ENCODE assay signal across 7 mouse cellular contexts in genomic region chrX:137118097-137118746, GRCm38 (mm10). TPM values are rescaled to one million over a fixed set of nuclear protein-coding genes. Genes with fewer than 3 reads are reported as not detected.
A peak's percentile ranks its signal among the peaks of the same experiment; 100 is the strongest.
DNase-seq lines count a peak whose midpoint lies in the region; ATAC-seq lines count a peak whose summit lies in the region.

No protein-coding gene starts in this region.

- no peaks in the 10 kb centered on the region for H3K9me3 ChIP-seq in limb, embryonic 15.5 days

- intact Hi-C loops in heart, postnatal 14 days (cut with DNase I) = no loop called here

- no peaks in the 10 kb centered on the region for H3K36me3 ChIP-seq in limb, embryonic 15.5 days

- peak; percentile 19 to 28 for DNase-seq in spleen, adult 18-20 months
- DNase-seq in spleen, adult 12 weeks (ENCODE audit: low spot score) = no peak
- peak; percentile 12 to 42 for DNase-seq in heart, postnatal 14 days
- DNase-seq in neural tube, embryonic 10.5 days (ENCODE audit: extremely low spot score, low spot score) = peak; percentile 73
- DNase-seq in yolk sac, embryonic 10.5 days (ENCODE audit: low spot score) = peak; percentile 75

- peak overlapping the region; percentile 22 for H3K4me3 ChIP-seq in limb, embryonic 15.5 days

- H3K4me1 ChIP-seq in limb, embryonic 15.5 days = peaks cover 20% of the 10 kb centered on the region; the same call in 1 of the 2 replicates

- H3K4me2 ChIP-seq in limb, embryonic 15.5 days = peak overlapping the region; percentile 31

- ATAC-seq in common myeloid progenitor, adult 5-6 weeks (replicated peaks; ENCODE audit: low read depth, poor library complexity, severe bottlenecking) = peak; percentile 87
- no peak for ATAC-seq in limb, embryonic 15.5 days (ENCODE audit: insufficient number of reproducible peaks, low FRiP score, low TSS enrichment, low read depth)

- no peak overlapping the region for H3K9ac ChIP-seq in limb, embryonic 15.5 days

- no peak overlapping the region for H3K27ac ChIP-seq in limb, embryonic 15.5 days

- peaks cover 72% of the 10 kb centered on the region for H3K27me3 ChIP-seq in limb, embryonic 15.5 days

- WGBS in limb, embryonic 15.5 days = 20% methylated on average over 37 of the region's 40 CpGs

RNA-seq across cellular contexts. Expression of gene Esx1, which starts 3.7 kb away (rescaled TPM):
- total RNA-seq in common myeloid progenitor, adult 5-6 weeks (2017) = not detected in 2 replicates
- total RNA-seq in heart, postnatal 14 days (2021) = not detected
- not detected in 2 replicates for polyA plus RNA-seq in limb, embryonic 15.5 days (2015; fragmentation: Nextera tagmentation; extraction: Ambion mirVana)
